26 mouse cellular contexts compared by ENCODE assay signal in the genomic region with DNA sequence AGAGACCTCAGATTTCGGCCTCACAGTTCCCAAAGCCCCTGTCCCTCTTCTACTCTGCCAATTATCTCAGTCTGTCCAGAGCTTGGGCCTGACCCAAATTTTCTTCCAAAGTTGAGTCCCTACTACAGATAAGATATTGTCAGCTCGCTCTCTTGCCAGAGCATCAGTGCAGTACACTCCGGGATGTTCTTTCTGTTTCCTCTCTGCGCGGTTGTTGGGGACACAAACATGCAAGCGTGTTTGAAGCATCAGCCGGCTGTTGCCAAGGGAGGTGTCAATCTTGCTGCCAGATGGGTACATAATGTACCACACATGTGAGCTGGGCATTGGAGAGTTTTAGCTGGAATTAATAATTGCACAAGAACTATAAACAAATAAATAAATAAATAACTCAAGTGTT. TPM values are rescaled to one million over a fixed set of nuclear protein-coding genes. Genes with fewer than 3 reads are reported as not detected.
DNase-seq lines count a peak whose midpoint lies in the region; ATAC-seq and TF ChIP-seq lines count a peak whose summit lies in the region.
"Had no signal": no experiment of that assay in that cellular context is flagged by ENCODE, and none has a peak within 500 bp of the region (broad histone marks: within the 10 kb centered on the region; RNA-seq: fewer than 3 reads in every experiment).

No protein-coding gene starts in this region.

- H3K4me1 ChIP-seq in heart, embryonic 15.5 days (replicated peaks), result peaks cover 10% of the 10 kb centered on the region
- H3K4me1 ChIP-seq in midbrain, postnatal 0 days (ENCODE audit: insufficient read depth, low read length), result no peaks in the 10 kb centered on the region
- H3K4me1 ChIP-seq in midbrain, embryonic 15.5 days, result no peaks in the 10 kb centered on the region
- H3K4me1 ChIP-seq: limb, embryonic 10.5 days; midbrain, embryonic 13.5 days; neural tube, embryonic 13.5 days had no signal

- no peak for DNase-seq in heart, adult 8-10 months (ENCODE audit: low spot score)
- peak; percentile 26 for DNase-seq in midbrain, postnatal 0 days (ENCODE audit: low spot score)
- peak; percentile 66 for DNase-seq in lung, postnatal 10 days
- DNase-seq in right cerebral cortex, adult 2 months (ENCODE audit: low spot score in 2 of 2), result no peak
- DNase-seq in Muller cell, postnatal 12 days (ENCODE audit: inconsistent ontology term), result no peak
- DNase-seq: adrenal gland, adult 8-10 months; cerebellum, adult 18-20 months; cerebellum, postnatal 14 days; gastrocnemius, postnatal 14 days; kidney, adult 2 months; liver; liver, postnatal 0 days; retina, postnatal 1 day; thymus, postnatal 25 days had no signal

- no peak overlapping the region for H3K9ac ChIP-seq in heart, embryonic 15.5 days
- H3K9ac ChIP-seq in midbrain, postnatal 0 days (replicated peaks; ENCODE audit: low read length, poor library complexity, severe bottlenecking), result no peak overlapping the region
- H3K9ac ChIP-seq in midbrain, embryonic 15.5 days, result no peak overlapping the region
- H3K9ac ChIP-seq: hindbrain, embryonic 14.5 days; liver, postnatal 0 days; midbrain, embryonic 13.5 days; neural tube, embryonic 13.5 days had no signal

- no peaks in the 10 kb centered on the region for H3K36me3 ChIP-seq in heart, embryonic 15.5 days
- H3K36me3 ChIP-seq in midbrain, postnatal 0 days (ENCODE audit: insufficient read depth, low read length), result no peaks in the 10 kb centered on the region
- no peaks in the 10 kb centered on the region for H3K36me3 ChIP-seq in midbrain, embryonic 15.5 days (replicated peaks)
- H3K36me3 ChIP-seq: forebrain, embryonic 10.5 days; limb, embryonic 10.5 days; midbrain, embryonic 13.5 days; neural tube, embryonic 13.5 days had no signal

- H3K27me3 ChIP-seq in heart, embryonic 15.5 days, result peaks cover 19% of the 10 kb centered on the region
- no peaks in the 10 kb centered on the region for H3K27me3 ChIP-seq in midbrain, postnatal 0 days (ENCODE audit: insufficient read depth, low read length)
- H3K27me3 ChIP-seq in midbrain, embryonic 15.5 days (replicated peaks), result no peaks in the 10 kb centered on the region
- H3K27me3 ChIP-seq: midbrain, embryonic 13.5 days; neural tube, embryonic 13.5 days had no signal

- no peak overlapping the region; the same call in 1 of the 2 replicates for H3K4me2 ChIP-seq in heart, embryonic 15.5 days
- H3K4me2 ChIP-seq in midbrain, postnatal 0 days (ENCODE audit: low read depth, low read length, poor library complexity, severe bottlenecking), result no peak overlapping the region
- H3K4me2 ChIP-seq in midbrain, embryonic 15.5 days, result no peak overlapping the region
- H3K4me2 ChIP-seq: hindbrain, embryonic 14.5 days; midbrain, embryonic 13.5 days; neural tube, embryonic 13.5 days had no signal

- no peak for TF ChIP-seq CTCF in midbrain, postnatal 0 days (IDR thresholded peaks at IDR 0.05)

- H3K27ac ChIP-seq in heart, embryonic 15.5 days, result no peak overlapping the region
- H3K27ac ChIP-seq in midbrain, postnatal 0 days (ENCODE audit: low read depth, low read length), result no peak overlapping the region
- H3K27ac ChIP-seq in midbrain, embryonic 15.5 days, result no peak overlapping the region
- H3K27ac ChIP-seq: forebrain, embryonic 10.5 days; hindbrain, embryonic 14.5 days; kidney, postnatal 0 days; limb, embryonic 10.5 days; midbrain, embryonic 13.5 days; neural tube, embryonic 13.5 days had no signal

- H3K9me3 ChIP-seq in heart, embryonic 15.5 days (replicated peaks), result no peaks in the 10 kb centered on the region
- H3K9me3 ChIP-seq in midbrain, postnatal 0 days (ENCODE audit: low read length), result no peaks in the 10 kb centered on the region
- H3K9me3 ChIP-seq in midbrain, embryonic 15.5 days, result no peaks in the 10 kb centered on the region
- H3K9me3 ChIP-seq: forebrain, embryonic 10.5 days; limb, embryonic 10.5 days; midbrain, embryonic 13.5 days; neural tube, embryonic 13.5 days had no signal

- H3K4me3 ChIP-seq in heart, embryonic 15.5 days, result no peak overlapping the region
- no peak overlapping the region for H3K4me3 ChIP-seq in midbrain, postnatal 0 days (ENCODE audit: low read depth, low read length)
- H3K4me3 ChIP-seq in midbrain, embryonic 15.5 days, result no peak overlapping the region
- H3K4me3 ChIP-seq: forebrain, embryonic 10.5 days; limb, embryonic 10.5 days; midbrain, embryonic 13.5 days; myocyte; neural tube, embryonic 13.5 days had no signal

- peak; percentile 71 for ATAC-seq in heart, embryonic 15.5 days (replicated peaks; ENCODE audit: insufficient number of reproducible peaks, insufficient read depth, low FRiP score, low read depth)
- no peak for ATAC-seq in midbrain, postnatal 0 days (ENCODE audit: low FRiP score)
- ATAC-seq in midbrain, embryonic 15.5 days (replicated peaks), result no peak
- ATAC-seq: activated CD4-positive, CD25-positive, alpha-beta regulatory T cell, adult 4 months; forebrain, embryonic 16.5 days; liver, postnatal 0 days; midbrain, embryonic 13.5 days had no signal

- 45% methylated on average over 7 of the region's 7 CpGs for WGBS in heart, embryonic 15.5 days
- WGBS in midbrain, postnatal 0 days, result 87% methylated on average over 7 of the region's 7 CpGs
- WGBS in midbrain, embryonic 15.5 days, result 83% methylated on average over 7 of the region's 7 CpGs

RNA-seq across cellular contexts. Expression of gene Trabd2b, which starts 28.9 kb away (rescaled TPM):
- 2.4 and 2.9 TPM in 2 replicates for polyA plus RNA-seq in heart, embryonic 15.5 days (2015; fragmentation: Nextera tagmentation; extraction: Ambion mirVana)
- total RNA-seq in heart, adult 8-10 months (2022), result 10 to 100 TPM; 62.0 to 82.7 (median 71.5) TPM
- 1.8 and 2.0 TPM in 2 replicates for total RNA-seq in midbrain, postnatal 0 days (2014; rRNA removed)
- polyA plus RNA-seq in midbrain, postnatal 0 days (2015; fragmentation: Nextera tagmentation; extraction: Ambion mirVana), result 0.48 and 0.54 TPM in 2 replicates
- 0.60 and 0.65 TPM in 2 replicates for polyA plus RNA-seq in midbrain, embryonic 15.5 days (2015; fragmentation: Nextera tagmentation; extraction: Ambion mirVana)
- total RNA-seq: MEL had no signal
- polyA plus RNA-seq: activated CD4-positive, CD25-positive, alpha-beta regulatory T cell, adult 4 months had no signal

Comparison
In these comparisons a context has a peak if more than half of its experiments do, and no peak if none do; other contexts are left out.
1. DNase-seq: peak in midbrain, postnatal 0 days (single experiment) and lung, postnatal 10 days (single experiment); none in heart, adult 8-10 months (single experiment), right cerebral cortex, adult 2 months (0 of 2) and Muller cell, postnatal 12 days (single experiment).